7 mouse cellular contexts compared by ENCODE assay signal in genomic region chr7:128748758-128749157, GRCm38 (mm10). TPM values are rescaled to one million over a fixed set of nuclear protein-coding genes. Genes with fewer than 3 reads are reported as not detected.
DNase-seq lines count a peak whose midpoint lies in the region; ATAC-seq lines count a peak whose summit lies in the region.

No protein-coding gene starts in this region.

- peak overlapping the region; percentile 59 for H3K27ac ChIP-seq in heart, embryonic 15.5 days
- peak overlapping the region; percentile 51 for H3K27ac ChIP-seq in liver, embryonic 11.5 days (ENCODE audit: low read depth, low read length)

- DNase-seq in retina, postnatal 1 day, result peak; percentile 84
- DNase-seq in retina, embryonic 14.5 days (ENCODE audit: low spot score), result no peak
- peak; percentile 16 for DNase-seq in embryo, embryonic 10.5 days (ENCODE audit: low spot score)
- DNase-seq in liver, embryonic 11.5 days (ENCODE audit: low spot score), result peak; percentile 55
- DNase-seq in spleen, postnatal 14 days (ENCODE audit: low spot score in 2 of 2), result peak; percentile 37 to 45
- no peak for DNase-seq in right cerebral cortex, adult 2 months (ENCODE audit: low spot score in 2 of 2)

- H3K9me3 ChIP-seq in heart, embryonic 15.5 days (replicated peaks), result no peaks in the 10 kb centered on the region
- no peaks in the 10 kb centered on the region for H3K9me3 ChIP-seq in liver, embryonic 11.5 days (ENCODE audit: control insufficient read depth, low read length)

- WGBS in heart, embryonic 15.5 days, result 8% methylated on average over 3 of the region's 3 CpGs
- 25% methylated on average over 3 of the region's 3 CpGs for WGBS in liver, embryonic 11.5 days

- H3K4me2 ChIP-seq in heart, embryonic 15.5 days, result peak overlapping the region; percentile 39
- peak overlapping the region; percentile 28 for H3K4me2 ChIP-seq in liver, embryonic 11.5 days

- ATAC-seq in heart, embryonic 15.5 days (replicated peaks; ENCODE audit: insufficient number of reproducible peaks, insufficient read depth, low FRiP score, low read depth), result peak; percentile 72
- peak; percentile 75 for ATAC-seq in liver, embryonic 11.5 days (replicated peaks; ENCODE audit: low FRiP score)

- H3K27me3 ChIP-seq in heart, embryonic 15.5 days, result no peaks in the 10 kb centered on the region
- H3K27me3 ChIP-seq in liver, embryonic 11.5 days (replicated peaks; ENCODE audit: control insufficient read depth, insufficient read depth, low read length), result no peaks in the 10 kb centered on the region

- H3K36me3 ChIP-seq in heart, embryonic 15.5 days, result peaks cover 28% of the 10 kb centered on the region
- peaks cover 19% of the 10 kb centered on the region for H3K36me3 ChIP-seq in liver, embryonic 11.5 days (ENCODE audit: control insufficient read depth, insufficient read depth, low read length)

- H3K9ac ChIP-seq in heart, embryonic 15.5 days, result no peak overlapping the region
- no peak overlapping the region for H3K9ac ChIP-seq in liver, embryonic 11.5 days (ENCODE audit: low read depth, low read length)

- peaks cover 48% of the 10 kb centered on the region for H3K4me1 ChIP-seq in heart, embryonic 15.5 days (replicated peaks)
- peaks cover 39% of the 10 kb centered on the region for H3K4me1 ChIP-seq in liver, embryonic 11.5 days (replicated peaks; ENCODE audit: control insufficient read depth, insufficient read depth, low read length)

- no peak overlapping the region for H3K4me3 ChIP-seq in heart, embryonic 15.5 days
- 0 out of 2 replicates have a peak overlapping the region, but pooled peaks have one; percentile 1 for H3K4me3 ChIP-seq in liver, embryonic 11.5 days (ENCODE audit: low read depth, low read length)

RNA-seq across cellular contexts. Expression of gene Sec23ip, which starts 4.0 kb away (rescaled TPM):
- 25.5 and 29.9 TPM in 2 replicates for polyA plus RNA-seq in heart, embryonic 15.5 days (2015; fragmentation: Nextera tagmentation; extraction: Ambion mirVana)
- 40.8 and 43.7 TPM in 2 replicates for polyA plus RNA-seq in liver, embryonic 11.5 days (2014; fragmentation: Nextera tagmentation; extraction: Ambion mirVana)

RNA-seq across cellular contexts. Expression of gene Mcmbp, which starts 8.5 kb away (rescaled TPM):
- 34.9 and 39.3 TPM in 2 replicates for polyA plus RNA-seq in heart, embryonic 15.5 days (2015; fragmentation: Nextera tagmentation; extraction: Ambion mirVana)
- 54.7 and 59.4 TPM in 2 replicates for polyA plus RNA-seq in liver, embryonic 11.5 days (2014; fragmentation: Nextera tagmentation; extraction: Ambion mirVana)

Comparison
In these comparisons a context has a peak if more than half of its experiments do, and no peak if none do; other contexts are left out.
1. DNase-seq: peak in retina, postnatal 1 day (single experiment), embryo, embryonic 10.5 days (single experiment), liver, embryonic 11.5 days (single experiment) and spleen, postnatal 14 days (2 of 2); none in retina, embryonic 14.5 days (single experiment) and right cerebral cortex, adult 2 months (0 of 2).